Mouse (Mus musculus) midbrain, embryonic 11.5 days (tissue): ENCODE results near the gene Stra8. TPM values are rescaled to one million over a fixed set of nuclear protein-coding genes. Genes with fewer than 3 reads are reported as not detected.

Experiments
- ATAC-seq: fragments of 200-750 bp; cut with Nextera tagmentation; 2 replicates; pipeline ENCODE4 v1.8.0; 2017; ENCODE audit warnings: moderate TSS enrichment, moderate library complexity; ENCODE audit not compliant: low FRiP score
- DNase-seq: peaks from one replicate; pipeline ENCODE4 v3.0.0; 2015; ENCODE audit warnings: low spot score; ENCODE audit errors: missing footprints
- H3K27ac ChIP-seq: fragments of 300-500 bp; sonication (generic); 2 replicates; pipeline ENCODE4 v1.5.1; 2014; ENCODE audit warnings: low read depth, low read length
- H3K27me3 ChIP-seq: fragments of 300-500 bp; sonication (generic); 2 replicates; pipeline ENCODE4 v1.6.1; 2014; ENCODE audit warnings: mild to moderate bottlenecking, low read length, moderate library complexity, mixed read lengths; ENCODE audit not compliant: control insufficient read depth, insufficient read depth
- H3K36me3 ChIP-seq: fragments of 300-500 bp; sonication (generic); 2 replicates; pipeline ENCODE4 v1.6.1; 2014; ENCODE audit warnings: mild to moderate bottlenecking, low read length, moderate library complexity, mixed read lengths; ENCODE audit not compliant: control insufficient read depth, insufficient read depth
- H3K4me1 ChIP-seq: fragments of 300-500 bp; sonication (generic); 2 replicates; pipeline ENCODE4 v1.6.1; 2014; ENCODE audit warnings: low read length; ENCODE audit not compliant: control insufficient read depth, insufficient read depth
- H3K4me2 ChIP-seq: fragments of 300-500 bp; sonication (generic); 2 replicates; pipeline ENCODE4 v1.6.1; 2014; ENCODE audit warnings: mild to moderate bottlenecking, moderate library complexity
- H3K4me3 ChIP-seq: fragments of 300-500 bp; sonication (generic); 2 replicates; pipeline ENCODE4 v1.5.1; 2014; ENCODE audit warnings: low read depth, low read length
- H3K9ac ChIP-seq: fragments of 300-500 bp; sonication (generic); 2 replicates; pipeline ENCODE4 v1.6.1; 2014; ENCODE audit warnings: low read length
- H3K9me3 ChIP-seq: fragments of 300-500 bp; sonication (generic); 2 replicates; pipeline ENCODE4 v1.6.1; 2016; ENCODE audit warnings: low read length; ENCODE audit not compliant: control insufficient read depth
- WGBS: fragments of 180-500 bp; shearing (Covaris S2); extraction: QIAGEN DNeasy Blood & Tissue Kit; methylation state at CpG from one replicate; pipeline ENCODE4 v1.1.7; 2014; 5-methylcytosine and 5-hydroxymethylcytosine counted together
- polyA plus RNA-seq: library from polyadenylated mRNA; unstranded; fragments of >200 nt; fragmentation: Nextera tagmentation; extraction: Ambion mirVana; gene quantifications from 2 replicates; pipeline ENCODE4 v1.2.1, GENCODE M21; 2014

Stra8 gene
- not detected in 2 replicates for polyA plus RNA-seq

- Histone ChIP-seq H3K9me3 (no peaks in the 10 kb centered on the region), H3K36me3 (no peaks in the 10 kb centered on the region), H3K27me3 (no peaks in the 10 kb centered on the region), H3K4me1 (no peaks in the 10 kb centered on the region), H3K27ac (no peak within 1 kb of the TSS), H3K4me2 (no peak within 1 kb of the TSS), H3K9ac (no peak within 1 kb of the TSS), H3K4me3 (no peak within 1 kb of the TSS)
- ATAC-seq, result no peak
- 55% methylated on average over 10 of the region's 10 CpGs for WGBS
- DNase-seq, result no peak
Measured at GRCm38 (mm10) chr6:34919956-34920355, at the start of gene Stra8. TSS of gene Stra8 (plus strand) at chr6:34920163.

- WGBS, result 84% methylated on average over 5 of the region's 5 CpGs
- H3K36me3 ChIP-seq, result no peaks in the 10 kb centered on the region
- no peaks in the 10 kb centered on the region for H3K27me3 ChIP-seq
- no peak overlapping the region for H3K27ac ChIP-seq
- no peak for DNase-seq
- H3K9ac ChIP-seq, result no peak overlapping the region
- no peaks in the 10 kb centered on the region for H3K4me1 ChIP-seq
- no peak for ATAC-seq
- H3K4me2 ChIP-seq, result no peak overlapping the region
- H3K4me3 ChIP-seq, result no peak overlapping the region
- H3K9me3 ChIP-seq, result no peaks in the 10 kb centered on the region
Measured at GRCm38 (mm10) chr6:34870724-34871123, 49.2 kb upstream of the Stra8 start.

DNA sequence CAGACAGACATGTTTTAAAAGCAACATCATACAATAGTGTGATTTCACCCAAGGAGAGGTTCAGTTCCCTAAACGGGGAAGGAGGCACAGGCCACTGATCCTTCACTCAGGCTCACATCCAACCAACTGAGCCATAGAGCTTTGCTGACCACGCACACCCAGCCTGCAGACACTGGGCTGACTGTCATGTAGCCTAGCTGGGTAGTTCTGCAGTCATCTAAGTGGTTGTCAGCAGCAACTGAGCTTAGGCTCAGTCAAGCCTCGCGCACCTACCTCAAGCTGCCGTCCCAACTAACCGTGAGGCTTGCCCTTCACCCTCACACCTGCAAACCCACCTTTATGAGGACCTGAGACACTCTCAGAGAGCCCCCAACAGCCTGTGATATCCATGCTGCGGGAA is 48.0 kb upstream of the Stra8 start:
- Histone ChIP-seq H3K4me2 (no peak overlapping the region), H3K4me1 (peaks cover 4% of the 10 kb centered on the region), H3K9me3 (no peaks in the 10 kb centered on the region), H3K27ac (no peak overlapping the region), H3K4me3 (no peak overlapping the region), H3K9ac (no peak overlapping the region), H3K27me3 (no peaks in the 10 kb centered on the region), H3K36me3 (no peaks in the 10 kb centered on the region)
- ATAC-seq (no peak), DNase-seq (no peak)
- 92% methylated on average over 7 of the region's 7 CpGs for WGBS

- Histone ChIP-seq H3K4me3 (no peak overlapping the region), H3K27me3 (no peaks in the 10 kb centered on the region), H3K9ac (no peak overlapping the region), H3K4me2 (no peak overlapping the region), H3K9me3 (no peaks in the 10 kb centered on the region), H3K4me1 (peaks cover 9% of the 10 kb centered on the region), H3K27ac (no peak overlapping the region), H3K36me3 (no peaks in the 10 kb centered on the region)
- 87% methylated on average over 10 of the region's 10 CpGs for WGBS
- DNase-seq (no peak), ATAC-seq (no peak)
Measured at GRCm38 (mm10) chr6:34872871-34873270, 47.1 kb upstream of the Stra8 start.

GRCm38 (mm10) chr6:34874101-34874921 is 45.7 kb upstream of the Stra8 start:
- no peak overlapping the region for H3K4me3 ChIP-seq
- DNase-seq (no peak), ATAC-seq (no peak)
- H3K4me2 ChIP-seq, result no peak overlapping the region
- H3K36me3 ChIP-seq, result no peaks in the 10 kb centered on the region
- no peak overlapping the region; the same call in 1 of the 2 replicates for H3K27ac ChIP-seq
- no peaks in the 10 kb centered on the region for H3K27me3 ChIP-seq
- no peaks in the 10 kb centered on the region for H3K9me3 ChIP-seq
- peaks cover 15% of the 10 kb centered on the region for H3K4me1 ChIP-seq
- H3K9ac ChIP-seq, result no peak overlapping the region
- WGBS, result 83% methylated on average over 21 of the region's 21 CpGs

DNA sequence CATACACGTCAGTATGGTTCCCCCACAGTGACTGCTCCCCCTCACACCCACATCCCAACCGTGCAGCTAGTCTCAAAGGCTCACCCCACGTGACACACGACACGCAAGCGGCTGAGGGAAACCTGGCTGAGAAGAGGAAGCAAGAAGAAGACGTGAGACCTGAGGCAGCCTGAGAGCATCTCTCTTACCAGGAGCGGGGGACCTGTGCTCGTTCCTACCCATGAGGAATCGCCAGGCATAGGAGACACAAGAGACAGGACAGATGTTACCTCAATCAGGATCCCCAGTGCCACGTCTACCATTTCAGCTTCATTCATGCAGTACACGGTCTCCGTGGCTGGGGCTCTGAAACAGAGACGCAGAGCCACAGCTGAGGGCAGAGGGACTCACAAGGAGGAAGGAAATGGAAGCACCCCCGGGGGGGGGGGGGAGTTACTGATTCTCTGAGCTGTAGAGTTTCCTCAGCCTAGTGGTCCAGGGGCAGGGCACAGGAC is 44.6 kb upstream of the Stra8 start:
- no peak for DNase-seq
- no peak overlapping the region for H3K27ac ChIP-seq
- H3K4me1 ChIP-seq, result peaks cover 15% of the 10 kb centered on the region
- H3K27me3 ChIP-seq, result no peaks in the 10 kb centered on the region
- H3K36me3 ChIP-seq, result no peaks in the 10 kb centered on the region
- H3K9ac ChIP-seq, result no peak overlapping the region
- H3K4me2 ChIP-seq, result no peak overlapping the region
- no peak for ATAC-seq
- WGBS, result 90% methylated on average over 15 of the region's 15 CpGs
- no peak overlapping the region for H3K4me3 ChIP-seq
- H3K9me3 ChIP-seq, result no peaks in the 10 kb centered on the region

DNA sequence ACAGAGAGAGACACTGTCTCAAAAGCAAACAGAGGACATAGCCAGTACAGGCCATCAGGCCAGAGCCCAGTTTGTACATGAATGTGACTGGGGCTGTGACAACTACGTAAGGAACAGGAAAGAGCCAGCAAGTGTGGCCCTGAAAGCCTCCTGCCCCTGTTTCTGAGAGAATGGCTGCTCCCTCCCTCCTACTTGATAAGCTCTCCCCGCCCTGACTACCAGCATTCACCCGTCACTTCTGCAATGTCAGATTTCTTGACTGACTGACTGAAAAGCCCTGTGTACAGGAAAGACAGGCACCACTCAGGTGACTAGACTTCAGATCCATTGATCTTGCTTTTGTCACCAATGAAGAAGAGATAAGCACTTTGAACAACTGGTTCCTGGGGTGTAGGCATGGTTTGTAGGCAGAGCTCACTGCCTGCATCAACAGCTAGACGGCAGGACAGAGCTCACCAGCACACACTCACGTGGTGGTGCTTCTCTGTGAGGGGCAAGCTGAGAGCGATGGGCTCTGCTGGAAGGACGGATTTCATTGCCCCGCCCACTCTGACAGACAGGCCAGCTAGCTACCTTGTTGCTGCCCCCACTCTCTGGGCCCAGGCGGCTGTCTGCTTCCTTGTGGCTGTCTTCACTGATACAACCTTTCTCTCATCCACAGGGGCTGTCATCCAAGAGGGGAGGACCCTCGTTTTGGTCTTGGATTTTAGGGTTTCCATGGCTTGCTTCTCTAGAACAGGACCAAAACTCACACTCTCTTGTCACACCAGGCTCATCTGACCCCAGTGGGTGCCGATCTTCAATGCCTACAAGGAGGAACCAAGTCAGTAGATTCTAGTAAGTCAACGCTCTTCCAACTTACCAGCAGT is 43.8 kb upstream of the Stra8 start:
- Histone ChIP-seq H3K4me3 (no peak overlapping the region), H3K27me3 (no peaks in the 10 kb centered on the region), H3K4me1 (peaks cover 15% of the 10 kb centered on the region), H3K9ac (0 out of 2 replicates have a peak overlapping the region, but pooled peaks have one; percentile 9), H3K9me3 (no peaks in the 10 kb centered on the region), H3K36me3 (peaks cover 2% of the 10 kb centered on the region; the same call in 1 of the 2 replicates), H3K4me2 (peak overlapping the region; percentile 71), H3K27ac (no peak overlapping the region)
- 60% methylated on average over 12 of the region's 12 CpGs for WGBS
- DNase-seq (no peak), ATAC-seq (no peak)

DNA sequence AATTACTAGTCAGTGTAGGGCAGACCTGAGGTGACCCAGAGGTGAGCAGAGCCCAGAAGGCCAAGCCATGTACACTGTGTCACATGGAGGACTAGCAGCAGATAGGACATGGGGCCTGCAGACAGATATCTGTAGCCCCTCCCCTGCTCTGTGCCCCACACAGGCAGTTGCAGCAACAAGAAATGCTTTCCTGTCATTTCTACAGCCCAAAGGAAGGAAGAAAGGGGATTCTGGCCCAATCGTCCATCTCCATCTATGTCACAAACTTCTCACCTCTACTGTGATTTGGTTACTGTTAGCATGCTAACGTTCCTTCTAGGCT is 43.2 kb upstream of the Stra8 start:
- 51% methylated on average over 2 of the region's 2 CpGs for WGBS
- peak overlapping the region; percentile 71 for H3K4me2 ChIP-seq
- H3K27ac ChIP-seq, result no peak overlapping the region
- peaks cover 15% of the 10 kb centered on the region for H3K4me1 ChIP-seq
- H3K4me3 ChIP-seq, result peak overlapping the region; percentile 76
- ATAC-seq, result no peak
- peak overlapping the region; percentile 89 for H3K9ac ChIP-seq
- peaks cover 2% of the 10 kb centered on the region; the same call in 1 of the 2 replicates for H3K36me3 ChIP-seq
- no peak for DNase-seq
- no peaks in the 10 kb centered on the region for H3K27me3 ChIP-seq
- no peaks in the 10 kb centered on the region for H3K9me3 ChIP-seq
